Mouse (Mus musculus): ENCODE results near the gene Lce3b. TPM values are rescaled to one million over a fixed set of nuclear protein-coding genes. Genes with fewer than 3 reads are reported as not detected.

Lce3b gene
- polyA plus RNA-seq (2021; fragmentation: Nextera tagmentation) = not detected in 2 replicates
- long read RNA-seq, experiment 1 = 0 reads
- long read RNA-seq, experiment 2 = 0 reads

DNA sequence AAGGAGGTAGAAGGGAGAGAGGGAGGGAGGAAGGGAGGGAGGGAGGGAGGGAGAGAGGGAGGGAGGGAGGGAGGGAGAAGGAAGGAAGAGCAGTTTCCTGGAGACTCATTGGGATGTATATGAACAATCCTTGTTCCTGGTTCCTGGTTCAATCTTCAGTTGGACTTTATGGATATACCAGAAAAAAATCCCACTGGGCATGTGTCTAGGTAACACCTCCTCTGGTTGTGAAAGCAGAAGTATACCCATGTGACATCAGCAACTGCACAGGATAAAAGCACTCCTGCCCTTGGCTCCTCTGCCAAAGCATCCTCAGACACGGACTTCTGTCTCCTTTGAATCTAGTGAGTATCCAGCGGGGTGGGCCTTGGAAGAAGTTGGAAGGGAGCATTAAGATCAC is at the start of gene Lce3b:
Gene Lce3b, plus strand, starts transcription at position 301 of the 400 bp plus-strand sequence.

GRCm38 (mm10) chr3:92926130-92926529 is 6.6 kb upstream of the Lce3b start, which contains the start of gene Lce3a:
Lce3a (minus strand) TSS chr3:92926230.

DNA sequence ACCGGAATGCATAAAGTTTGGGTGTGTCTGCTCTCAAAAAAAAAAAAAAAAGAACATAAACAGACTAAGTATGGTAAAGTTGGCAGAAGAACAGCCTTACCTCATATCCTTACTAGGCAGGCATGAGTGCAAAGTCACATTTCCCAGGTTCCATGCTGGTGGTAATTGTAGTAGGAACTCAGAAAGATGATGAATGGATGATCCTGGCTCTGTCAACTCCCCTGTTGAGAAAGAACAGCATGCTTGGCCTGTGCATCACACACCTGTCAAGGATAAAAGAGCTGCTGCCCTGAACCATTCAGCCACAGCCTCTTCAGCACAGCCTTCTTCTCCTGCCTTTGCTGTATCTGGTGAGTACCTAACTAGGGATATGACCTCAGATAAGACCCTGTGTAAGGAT is 11.4 kb downstream of the Lce3b start, which contains the start of gene Lce3c:
Gene Lce3c, plus strand, starts transcription at position 301 of the 400 bp plus-strand sequence.

GRCm38 (mm10) chr3:92957090-92957489 is 24.3 kb downstream of the Lce3b start, which contains the start of gene Lce3d:
Lce3d (plus strand) TSS chr3:92957390.

DNA sequence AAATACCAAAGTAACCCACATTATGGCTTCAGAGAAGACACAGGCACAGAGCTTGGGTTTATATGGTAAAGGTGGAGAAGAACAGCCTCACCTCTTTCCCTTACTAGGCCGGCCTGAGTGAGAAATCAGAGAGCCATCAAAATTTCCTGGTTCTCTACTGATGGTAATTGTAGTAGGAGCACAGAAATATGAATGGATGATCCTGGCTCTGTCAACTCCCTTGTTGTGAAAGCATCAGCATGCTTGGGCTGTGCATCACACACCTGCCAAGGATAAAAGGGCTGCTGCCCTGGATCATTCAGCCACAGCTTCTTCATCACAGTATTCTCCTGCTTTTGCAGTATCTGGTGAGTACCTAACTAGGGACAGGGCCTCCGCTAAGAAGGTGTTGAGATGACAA is 34.0 kb downstream of the Lce3b start, which contains the start of gene Lce3e:
Gene Lce3e, plus strand, starts transcription at position 301 of the 400 bp plus-strand sequence.

Other genes with a start within 250 kb of the Lce3b start
- gene Lce1d, start 245.8 kb upstream of the Lce3b start, polyA plus RNA-seq (2021; fragmentation: Nextera tagmentation) = not detected in 2 replicates
- gene Lce1e, start 223.9 kb upstream of the Lce3b start, polyA plus RNA-seq (2021; fragmentation: Nextera tagmentation) = not detected in 2 replicates
- not detected in 2 replicates for gene Lce1f, start 212.6 kb upstream of the Lce3b start, polyA plus RNA-seq (2021; fragmentation: Nextera tagmentation)
- gene Gm38119, start 193.9 kb upstream of the Lce3b start, polyA plus RNA-seq (2021; fragmentation: Nextera tagmentation) = not detected in 2 replicates
- not detected in 2 replicates for gene Lce1g, start 180.6 kb upstream of the Lce3b start, polyA plus RNA-seq (2021; fragmentation: Nextera tagmentation)
- not detected in 2 replicates for gene Lce1h, start 167.9 kb upstream of the Lce3b start, polyA plus RNA-seq (2021; fragmentation: Nextera tagmentation)
- gene Lce1i, start 154.1 kb upstream of the Lce3b start, polyA plus RNA-seq (2021; fragmentation: Nextera tagmentation) = not detected in 2 replicates
- gene Lce1j, start 142.5 kb upstream of the Lce3b start, polyA plus RNA-seq (2021; fragmentation: Nextera tagmentation) = not detected in 2 replicates
- not detected in 2 replicates for gene Lce1k, start 125.1 kb upstream of the Lce3b start, polyA plus RNA-seq (2021; fragmentation: Nextera tagmentation)
- not detected in 2 replicates for gene Kprp, start 105.7 kb upstream of the Lce3b start, polyA plus RNA-seq (2021; fragmentation: Nextera tagmentation)
- not detected in 2 replicates for gene Lce1l, start 81.7 kb upstream of the Lce3b start, polyA plus RNA-seq (2021; fragmentation: Nextera tagmentation)
- not detected in 2 replicates for gene 2310050C09Rik, start 62.8 kb upstream of the Lce3b start, polyA plus RNA-seq (2021; fragmentation: Nextera tagmentation)
- gene Lce3a, start 6.7 kb upstream of the Lce3b start, polyA plus RNA-seq (2021; fragmentation: Nextera tagmentation) = not detected in 2 replicates
- not detected in 2 replicates for gene Lce3c, start 11.5 kb downstream of the Lce3b start, polyA plus RNA-seq (2021; fragmentation: Nextera tagmentation)
- not detected in 2 replicates for gene Lce3d, start 24.4 kb downstream of the Lce3b start, polyA plus RNA-seq (2021; fragmentation: Nextera tagmentation)
- gene Lce3e, start 34.1 kb downstream of the Lce3b start, polyA plus RNA-seq (2021; fragmentation: Nextera tagmentation) = not detected in 2 replicates
- gene Lce3f, start 59.2 kb downstream of the Lce3b start, polyA plus RNA-seq (2021; fragmentation: Nextera tagmentation) = not detected in 2 replicates
- gene Crct1, start 82.7 kb downstream of the Lce3b start, polyA plus RNA-seq (2021; fragmentation: Nextera tagmentation) = not detected in 2 replicates
- gene Lce1m, start 86.1 kb downstream of the Lce3b start, polyA plus RNA-seq (2021; fragmentation: Nextera tagmentation) = not detected in 2 replicates
- gene Gm4858, start 135.8 kb downstream of the Lce3b start, polyA plus RNA-seq (2021; fragmentation: Nextera tagmentation) = not detected in 2 replicates
- not detected in 2 replicates for gene Crnn, start 211.8 kb downstream of the Lce3b start, polyA plus RNA-seq (2021; fragmentation: Nextera tagmentation)